Mouse (Mus musculus): ENCODE data around the gene Tesk2.
"Not testable (repeated sequence)": the region's sequence is repeated elsewhere in the genome, so short reads cannot be mapped to it uniquely, and the experiment has no call there.

The Tesk2 gene

GRCm38 (mm10) chr4:116720343-116721097, at the start of gene Tesk2:
Tesk2 (plus strand) TSS chr4:116720948.
- DNase-seq (ENCODE audit: low spot score in 2 of 2), result peak; percentile 81 to 92

- peak in 1 of 2 experiments; percentile 57 for DNase-seq (ENCODE audit: low spot score in 2 of 2)
Observed at GRCm38 (mm10) chr4:116672785-116673184, 48.0 kb upstream of the Tesk2 start.

- not testable (repeated sequence) for DNase-seq (ENCODE audit: low spot score in 2 of 2)
Observed at GRCm38 (mm10) chr4:116674761-116675160, 46.0 kb upstream of the Tesk2 start.

- no peak for DNase-seq (ENCODE audit: low spot score in 2 of 2)
Observed at GRCm38 (mm10) chr4:116676027-116676426, 44.7 kb upstream of the Tesk2 start.

- DNase-seq (ENCODE audit: low spot score in 2 of 2), result no peak
Observed at GRCm38 (mm10) chr4:116677808-116678207, 42.9 kb upstream of the Tesk2 start.

GRCm38 (mm10) chr4:116679141-116679540, 41.6 kb upstream of the Tesk2 start:
- DNase-seq (ENCODE audit: low spot score in 2 of 2), result no peak

GRCm38 (mm10) chr4:116680521-116680920, 40.2 kb upstream of the Tesk2 start:
- DNase-seq (ENCODE audit: low spot score in 2 of 2), result not testable (repeated sequence)

- DNase-seq (ENCODE audit: low spot score in 2 of 2), result no peak
Observed at GRCm38 (mm10) chr4:116683957-116684356, 36.8 kb upstream of the Tesk2 start.

GRCm38 (mm10) chr4:116684665-116685064, 36.1 kb upstream of the Tesk2 start:
- DNase-seq (ENCODE audit: low spot score in 2 of 2), result no peak

- DNase-seq (ENCODE audit: low spot score in 2 of 2), result peak; percentile 87 to 92
Observed at GRCm38 (mm10) chr4:116685402-116686061, 35.2 kb upstream of the Tesk2 start, which contains the start of gene Prdx1. Prdx1 (plus strand) TSS chr4:116685544.

GRCm38 (mm10) chr4:116687041-116687440, 33.7 kb upstream of the Tesk2 start:
- no peak for DNase-seq (ENCODE audit: low spot score in 2 of 2)

- DNase-seq (ENCODE audit: low spot score in 2 of 2), result no peak
Observed at GRCm38 (mm10) chr4:116689309-116689876, 31.4 kb upstream of the Tesk2 start.

GRCm38 (mm10) chr4:116692146-116692545, 28.6 kb upstream of the Tesk2 start:
- DNase-seq (ENCODE audit: low spot score in 2 of 2), result no peak

- DNase-seq (ENCODE audit: low spot score in 2 of 2), result no peak
Observed at GRCm38 (mm10) chr4:116693785-116694184, 27.0 kb upstream of the Tesk2 start.

GRCm38 (mm10) chr4:116698693-116699342, 21.9 kb upstream of the Tesk2 start:
- no peak for DNase-seq (ENCODE audit: low spot score in 2 of 2)

GRCm38 (mm10) chr4:116700964-116701363, 19.8 kb upstream of the Tesk2 start:
- no peak for DNase-seq (ENCODE audit: low spot score in 2 of 2)

- DNase-seq (ENCODE audit: low spot score in 2 of 2), result peak; percentile 81 to 90
Observed at GRCm38 (mm10) chr4:116703804-116704203, 16.9 kb upstream of the Tesk2 start.

- DNase-seq (ENCODE audit: low spot score in 2 of 2), result no peak
Observed at GRCm38 (mm10) chr4:116707666-116708065, 13.1 kb upstream of the Tesk2 start.

GRCm38 (mm10) chr4:116708201-116708764, 12.5 kb upstream of the Tesk2 start, which contains the start of the genes Mmachc and Ccdc163:
Mmachc (minus strand) TSS chr4:116708406.
Ccdc163 (plus strand) TSS chr4:116708509.
- DNase-seq (ENCODE audit: low spot score in 2 of 2), result peak; percentile 73 to 85

- DNase-seq (ENCODE audit: low spot score in 2 of 2), result peak; percentile 21 to 23
Observed at GRCm38 (mm10) chr4:116708791-116709390, 11.9 kb upstream of the Tesk2 start.

GRCm38 (mm10) chr4:116710154-116710553, 10.6 kb upstream of the Tesk2 start:
- no peak for DNase-seq (ENCODE audit: low spot score in 2 of 2)

All from spleen, postnatal 10 days (tissue).